Mouse (Mus musculus): Measurements from ENCODE around the gene Cyp4a31.
"Not testable (repeated sequence)": the region's sequence is repeated elsewhere in the genome, so short reads cannot be mapped to it uniquely, and the experiment has no call there.

Gene Cyp4a31

DNA sequence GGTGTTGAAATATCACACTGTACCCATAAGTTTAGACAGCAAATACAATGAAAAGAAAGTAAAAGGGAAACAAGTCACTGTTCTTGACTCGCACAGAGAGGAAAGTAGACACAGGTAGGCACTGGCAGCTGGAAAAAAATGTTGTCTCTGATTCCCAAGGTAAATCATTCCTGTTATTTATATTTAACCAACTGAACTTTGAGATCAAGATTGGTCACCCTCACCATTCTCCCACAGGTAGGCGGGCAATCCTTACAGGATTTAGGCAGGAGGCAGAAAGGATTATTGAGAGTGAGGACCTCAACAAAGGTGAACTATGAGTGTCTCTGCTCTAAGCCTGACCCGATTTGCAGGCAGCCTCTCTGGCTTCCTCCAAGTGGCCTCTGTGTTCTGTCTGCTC lies at the start of gene Cyp4a31:
TSS of gene Cyp4a31 (plus strand) at position 249 of the 400 bp plus-strand sequence.
- in situ Hi-C loops (cut with MseI, MboI), result no loop called here

GRCm38 (mm10) chr4:115513964-115514363 lies 49.5 kb upstream of the Cyp4a31 start:
- in situ Hi-C loops (cut with MseI, MboI), result not testable (repeated sequence)

DNA sequence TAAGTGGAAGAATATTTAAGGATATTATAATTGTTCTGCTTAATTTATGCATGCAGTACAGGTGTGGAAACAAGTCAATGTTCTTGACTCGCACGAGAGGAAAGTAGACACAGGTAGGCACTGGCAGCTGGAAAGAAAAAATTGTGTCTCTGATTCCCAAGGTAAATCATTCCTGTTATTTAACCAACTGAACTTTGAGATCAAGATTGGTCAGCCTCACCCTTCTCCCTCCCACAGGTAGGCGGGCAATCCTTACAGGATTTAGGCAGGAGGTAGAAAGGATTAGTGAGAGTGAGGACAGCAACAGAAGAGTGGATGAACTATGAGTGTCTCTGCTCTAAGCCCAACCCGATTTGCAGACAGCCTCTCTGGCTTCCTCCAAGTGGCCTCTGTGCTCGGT lies 45.4 kb upstream of the Cyp4a31 start, which contains the start of gene Cyp4a10:
TSS of gene Cyp4a10 (plus strand) at position 265 of the 400 bp plus-strand sequence.
- in situ Hi-C loops (cut with MseI, MboI), result not testable (repeated sequence)

GRCm38 (mm10) chr4:115519444-115519843 lies 44.0 kb upstream of the Cyp4a31 start:
- in situ Hi-C loops (cut with MseI, MboI), result no loop called here

GRCm38 (mm10) chr4:115521766-115522165 lies 41.7 kb upstream of the Cyp4a31 start:
- in situ Hi-C loops (cut with MseI, MboI), result no loop called here

- in situ Hi-C loops (cut with MseI, MboI), result no loop called here
Measured at GRCm38 (mm10) chr4:115545101-115545500, 18.3 kb upstream of the Cyp4a31 start.

GRCm38 (mm10) chr4:115546141-115546828 lies 17.2 kb upstream of the Cyp4a31 start:
- in situ Hi-C loops (cut with MseI, MboI), result no loop called here

GRCm38 (mm10) chr4:115552726-115553125 lies 10.7 kb upstream of the Cyp4a31 start:
- in situ Hi-C loops (cut with MseI, MboI), result no loop called here

- in situ Hi-C loops (cut with MseI, MboI), result no loop called here
Measured at GRCm38 (mm10) chr4:115555513-115555912, 7.9 kb upstream of the Cyp4a31 start.

DNA sequence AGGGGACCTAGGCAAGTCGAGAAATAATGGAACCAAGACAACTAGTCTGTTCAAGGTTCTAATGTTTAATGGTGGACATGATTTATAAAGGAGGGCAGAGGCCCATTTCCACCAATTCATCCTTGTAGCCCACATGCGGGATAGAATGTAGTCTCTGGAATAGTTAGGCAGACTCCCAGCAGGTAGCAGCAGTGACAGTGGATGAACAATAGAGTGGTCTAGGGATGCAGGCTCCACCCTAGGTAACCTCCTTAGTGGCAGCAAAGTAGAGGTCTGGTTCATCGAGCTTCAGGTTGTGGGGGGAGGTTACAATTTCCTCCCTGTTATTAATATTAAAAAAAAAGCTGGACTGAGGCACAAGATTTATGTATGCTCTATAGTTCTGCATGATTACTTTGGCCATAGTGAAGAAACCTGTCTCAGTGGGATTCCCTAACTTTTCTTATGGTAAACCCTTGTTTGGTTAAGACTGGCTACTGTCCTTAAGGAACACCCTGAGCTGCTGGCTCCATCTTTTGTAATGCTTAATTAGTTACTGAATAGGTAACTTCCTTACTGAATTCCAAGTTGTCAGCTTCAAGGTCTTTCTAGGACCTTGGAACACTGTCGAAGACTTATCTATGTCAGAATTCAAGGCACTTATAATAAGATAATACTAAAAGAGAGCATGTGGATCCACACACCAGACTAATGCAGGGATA lies 5.4 kb upstream of the Cyp4a31 start:
- in situ Hi-C loops (cut with MseI, MboI), result no loop called here

- in situ Hi-C loops (cut with MseI, MboI), result not testable (repeated sequence)
Measured at GRCm38 (mm10) chr4:115561236-115561635, 2.2 kb upstream of the Cyp4a31 start.

GRCm38 (mm10) chr4:115564469-115565225 lies 1.2 kb downstream of the Cyp4a31 start:
- in situ Hi-C loops (cut with MseI, MboI), result not testable (repeated sequence)

- in situ Hi-C loops (cut with MseI, MboI), result no loop called here
Measured at GRCm38 (mm10) chr4:115575255-115575654, 11.8 kb downstream of the Cyp4a31 start.

DNA sequence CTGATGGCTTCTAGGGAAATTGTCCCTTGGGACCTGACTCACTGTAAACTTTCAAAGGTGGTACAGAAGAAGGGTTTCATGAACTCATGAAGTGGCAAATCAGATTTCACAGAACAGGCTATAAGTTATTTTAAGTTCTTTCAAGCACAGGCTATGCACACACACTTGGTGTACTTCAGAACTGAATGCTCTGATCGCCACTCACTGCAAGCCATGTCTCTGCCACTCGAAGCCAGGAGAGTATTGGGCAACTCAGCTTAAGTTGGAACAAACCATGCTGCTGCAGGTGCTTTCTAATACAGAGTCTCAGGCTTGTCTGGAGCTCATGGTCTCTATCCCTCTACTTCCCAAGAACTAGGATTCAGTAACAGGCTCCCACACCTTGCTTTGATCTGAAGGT lies 12.3 kb downstream of the Cyp4a31 start:
- in situ Hi-C loops (cut with MseI, MboI), result no loop called here

DNA sequence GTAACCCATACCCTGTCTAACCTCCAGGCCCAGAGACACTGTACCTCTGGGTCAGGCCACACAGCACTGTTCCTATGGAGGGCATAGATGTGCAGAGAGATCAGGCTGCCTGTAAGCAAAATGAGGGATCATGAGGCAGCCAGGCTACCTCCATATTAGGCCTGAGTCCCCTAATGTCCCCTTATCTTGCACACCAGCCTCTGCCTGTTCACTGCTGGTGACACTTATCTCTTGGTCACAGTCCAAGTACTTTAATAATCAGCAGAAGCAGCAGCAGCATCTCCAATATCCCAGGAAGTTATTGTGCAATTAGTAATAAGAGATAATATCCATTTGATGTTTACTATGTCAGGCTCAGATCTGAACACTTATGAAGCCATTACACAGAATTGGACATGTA lies 19.6 kb downstream of the Cyp4a31 start:
- in situ Hi-C loops (cut with MseI, MboI), result no loop called here

GRCm38 (mm10) chr4:115596357-115596756 lies 32.9 kb downstream of the Cyp4a31 start:
- in situ Hi-C loops (cut with MseI, MboI), result no loop called here

DNA sequence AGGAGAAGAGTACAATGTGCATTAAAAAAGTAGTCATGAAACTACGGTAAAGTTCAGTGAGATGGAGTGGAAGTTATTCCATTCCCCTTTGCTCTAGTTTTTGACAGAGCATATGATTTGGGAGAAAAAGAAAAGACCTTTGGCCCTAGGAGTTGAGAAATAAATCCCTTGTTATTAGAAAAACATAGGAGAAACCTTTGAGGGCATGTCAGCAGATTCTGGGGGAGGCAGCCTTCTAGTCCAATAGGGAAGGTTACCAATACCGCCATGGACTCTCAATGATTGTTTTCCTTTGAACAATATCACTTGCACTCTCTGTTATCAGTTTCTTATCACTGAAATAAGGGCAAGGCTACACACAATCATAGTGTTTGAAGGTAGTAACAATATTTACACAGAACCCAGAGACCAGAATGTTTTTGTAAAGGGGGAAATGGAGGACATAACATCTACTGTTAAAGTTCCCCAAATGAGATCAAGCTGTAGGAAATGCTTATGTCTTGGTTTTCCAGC lies 33.4 kb downstream of the Cyp4a31 start:
- in situ Hi-C loops (cut with MseI, MboI), result no loop called here

DNA sequence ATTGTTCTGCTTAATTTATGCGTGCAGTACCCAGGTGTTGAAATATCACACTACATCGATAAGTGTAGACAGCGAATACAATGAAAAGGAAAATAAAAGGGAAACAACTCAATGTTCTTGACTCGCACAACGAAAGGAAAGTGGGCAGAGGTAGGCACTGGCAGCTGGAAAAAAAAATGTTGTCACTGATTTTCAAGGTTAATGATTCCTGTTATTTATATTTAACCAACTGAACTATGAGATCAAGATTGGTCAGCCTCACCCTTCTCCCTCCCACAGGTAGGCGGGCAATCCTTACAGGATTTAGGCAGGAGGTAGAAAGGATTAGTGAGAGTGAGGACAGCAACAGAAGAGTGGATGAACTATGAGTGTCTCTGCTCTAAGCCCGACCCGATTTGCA lies 37.2 kb downstream of the Cyp4a31 start, which contains the start of gene Cyp4a32:
TSS of gene Cyp4a32 (plus strand) at position 359 of the 400 bp plus-strand sequence.
- in situ Hi-C loops (cut with MseI, MboI), result not testable (repeated sequence)

- in situ Hi-C loops (cut with MseI, MboI), result no loop called here
Measured at GRCm38 (mm10) chr4:115614005-115614404, 50.6 kb downstream of the Cyp4a31 start.

- in situ Hi-C loops (cut with MseI, MboI), result not testable (repeated sequence)
Measured at GRCm38 (mm10) chr4:115625560-115625959, 62.1 kb downstream of the Cyp4a31 start.
